Mouse (Mus musculus) heart, embryonic 16.5 days (tissue): ENCODE results near the gene She. TPM values are rescaled to one million over a fixed set of nuclear protein-coding genes. Genes with fewer than 3 reads are reported as not detected.

Source experiments
- ATAC-seq: fragments of 200-750 bp; cut with Nextera tagmentation; replicated peaks from 2 replicates; pipeline ENCODE4 v1.8.0; 2017; ENCODE audit warnings: moderate number of reproducible peaks; ENCODE audit not compliant: insufficient read depth, low FRiP score; ENCODE audit errors: extremely low read depth
- H3K27ac ChIP-seq: fragments of 300-500 bp; sonication (generic); 2 replicates; pipeline ENCODE4 v1.5.1; 2014; ENCODE audit warnings: mild to moderate bottlenecking, low read length, control low read depth, moderate library complexity
- H3K27me3 ChIP-seq: fragments of 300-500 bp; sonication (generic); 2 replicates; pipeline ENCODE4 v1.6.1; 2014; ENCODE audit warnings: low read length, mixed read lengths; ENCODE audit not compliant: control insufficient read depth, insufficient read depth
- H3K36me3 ChIP-seq: fragments of 300-500 bp; sonication (generic); 2 replicates; pipeline ENCODE4 v1.6.1; 2014; ENCODE audit not compliant: control insufficient read depth, insufficient read depth
- H3K4me1 ChIP-seq: fragments of 300-500 bp; sonication (generic); 2 replicates; pipeline ENCODE4 v1.6.1; 2014; ENCODE audit warnings: low read length, mixed read lengths; ENCODE audit not compliant: control insufficient read depth, insufficient read depth
- H3K4me2 ChIP-seq: fragments of 300-500 bp; sonication (generic); 2 replicates; pipeline ENCODE4 v1.6.1; 2014; ENCODE audit warnings: low read depth, mild to moderate bottlenecking, control low read depth, low read length
- H3K4me3 ChIP-seq: fragments of 300-500 bp; sonication (generic); 2 replicates; pipeline ENCODE4 v1.5.1; 2014; ENCODE audit warnings: mild to moderate bottlenecking, control low read depth, low read length
- H3K9ac ChIP-seq: fragments of 300-500 bp; sonication (generic); 2 replicates; pipeline ENCODE4 v1.6.1; 2014; ENCODE audit warnings: low read length, control low read depth
- H3K9me3 ChIP-seq: fragments of 300-500 bp; sonication (generic); replicated peaks from 2 replicates; pipeline ENCODE4 v1.6.1; 2016; ENCODE audit warnings: low read length; ENCODE audit not compliant: control insufficient read depth
- WGBS: fragments of 180-500 bp; shearing (Covaris S2); extraction: QIAGEN DNeasy Blood & Tissue Kit; methylation state at CpG from one replicate; pipeline ENCODE4 v1.1.7; 2014; 5-methylcytosine and 5-hydroxymethylcytosine counted together
- polyA plus RNA-seq: library from polyadenylated mRNA; unstranded; fragments of >200 nt; fragmentation: Nextera tagmentation; extraction: Ambion mirVana; gene quantifications from 2 replicates; pipeline ENCODE4 v1.2.1, GENCODE M21; 2015

Gene She
- polyA plus RNA-seq, 1 experiment from 2014 or later: 4.8 TPM

- H3K36me3 ChIP-seq: no peaks in the 10 kb centered on the region
- H3K9me3 ChIP-seq: no peaks in the 10 kb centered on the region
- H3K4me3 ChIP-seq: no peak overlapping the region
- 59% methylated on average over 6 of the region's 6 CpGs for WGBS
- ATAC-seq: peak; percentile 43; the same call in 1 of the 2 replicates
- no peaks in the 10 kb centered on the region for H3K4me1 ChIP-seq
- no peak overlapping the region for H3K4me2 ChIP-seq
- no peak overlapping the region for H3K9ac ChIP-seq
- H3K27me3 ChIP-seq: no peaks in the 10 kb centered on the region
- peak overlapping the region; percentile 74 for H3K27ac ChIP-seq
Observed at GRCm38 (mm10) chr3:89847596-89847995, 16.4 kb downstream of the She start.

GRCm38 (mm10) chr3:89848083-89848482 lies 16.9 kb downstream of the She start:
- ATAC-seq: no peak; the same call in 1 of the 2 replicates
- 75% methylated on average over 6 of the region's 6 CpGs for WGBS
- Histone ChIP-seq H3K4me2 (no peak overlapping the region), H3K4me1 (no peaks in the 10 kb centered on the region), H3K27ac (peak overlapping the region; percentile 74), H3K27me3 (no peaks in the 10 kb centered on the region), H3K36me3 (no peaks in the 10 kb centered on the region), H3K9me3 (no peaks in the 10 kb centered on the region), H3K9ac (no peak overlapping the region), H3K4me3 (no peak overlapping the region)

- H3K4me2 ChIP-seq: no peak overlapping the region
- H3K9ac ChIP-seq: no peak overlapping the region
- WGBS: 55% methylated on average over 5 of the region's 5 CpGs
- H3K4me3 ChIP-seq: no peak overlapping the region
- peaks cover 4% of the 10 kb centered on the region for H3K9me3 ChIP-seq
- no peaks in the 10 kb centered on the region for H3K4me1 ChIP-seq
- peaks cover 5% of the 10 kb centered on the region; the same call in 1 of the 2 replicates for H3K36me3 ChIP-seq
- peak; percentile 67 for ATAC-seq
- peak overlapping the region; percentile 82 for H3K27ac ChIP-seq
- H3K27me3 ChIP-seq: no peaks in the 10 kb centered on the region
Observed at GRCm38 (mm10) chr3:89853752-89854151, 22.6 kb downstream of the She start.

- Histone ChIP-seq H3K36me3 (peaks cover 5% of the 10 kb centered on the region; the same call in 1 of the 2 replicates), H3K4me1 (peaks cover 4% of the 10 kb centered on the region; the same call in 1 of the 2 replicates), H3K27me3 (no peaks in the 10 kb centered on the region), H3K9ac (no peak overlapping the region), H3K9me3 (peaks cover 4% of the 10 kb centered on the region), H3K4me3 (no peak overlapping the region), H3K27ac (no peak overlapping the region), H3K4me2 (no peak overlapping the region)
- no peak for ATAC-seq
- 79% methylated on average over 3 of the region's 3 CpGs for WGBS
Observed at GRCm38 (mm10) chr3:89857353-89857752, 26.2 kb downstream of the She start.

GRCm38 (mm10) chr3:89858123-89858522 lies 27.0 kb downstream of the She start:
- WGBS: 7% methylated on average over 4 of the region's 4 CpGs
- H3K27ac ChIP-seq: no peak overlapping the region
- H3K4me2 ChIP-seq: no peak overlapping the region
- H3K4me1 ChIP-seq: peaks cover 4% of the 10 kb centered on the region; the same call in 1 of the 2 replicates
- no peak overlapping the region for H3K4me3 ChIP-seq
- peaks cover 4% of the 10 kb centered on the region for H3K9me3 ChIP-seq
- no peaks in the 10 kb centered on the region for H3K27me3 ChIP-seq
- H3K36me3 ChIP-seq: peaks cover 5% of the 10 kb centered on the region; the same call in 1 of the 2 replicates
- ATAC-seq: no peak
- H3K9ac ChIP-seq: no peak overlapping the region

- Histone ChIP-seq H3K9me3 (peaks cover 4% of the 10 kb centered on the region), H3K27me3 (no peaks in the 10 kb centered on the region), H3K4me2 (no peak overlapping the region), H3K27ac (no peak overlapping the region), H3K9ac (no peak overlapping the region), H3K4me3 (no peak overlapping the region), H3K4me1 (peaks cover 7% of the 10 kb centered on the region; the same call in 1 of the 2 replicates), H3K36me3 (peaks cover 5% of the 10 kb centered on the region; the same call in 1 of the 2 replicates)
- 64% methylated on average over 8 of the region's 8 CpGs for WGBS
- no peak for ATAC-seq
Observed at GRCm38 (mm10) chr3:89858888-89859287, 27.7 kb downstream of the She start.

- H3K4me1 ChIP-seq: peaks cover 7% of the 10 kb centered on the region
- no peak overlapping the region for H3K27ac ChIP-seq
- H3K27me3 ChIP-seq: no peaks in the 10 kb centered on the region
- H3K4me3 ChIP-seq: no peak overlapping the region
- no peak for ATAC-seq
- WGBS: 65% methylated on average over 3 of the region's 3 CpGs
- H3K36me3 ChIP-seq: peaks cover 5% of the 10 kb centered on the region; the same call in 1 of the 2 replicates
- peaks cover 4% of the 10 kb centered on the region for H3K9me3 ChIP-seq
- no peak overlapping the region for H3K4me2 ChIP-seq
- no peak overlapping the region for H3K9ac ChIP-seq
Observed at GRCm38 (mm10) chr3:89859936-89860335, 28.8 kb downstream of the She start.

- Histone ChIP-seq H3K4me3 (no peak overlapping the region), H3K4me2 (no peak overlapping the region), H3K27me3 (no peaks in the 10 kb centered on the region), H3K4me1 (peaks cover 11% of the 10 kb centered on the region), H3K9ac (no peak overlapping the region), H3K27ac (no peak overlapping the region), H3K36me3 (peaks cover 5% of the 10 kb centered on the region; the same call in 1 of the 2 replicates), H3K9me3 (peaks cover 4% of the 10 kb centered on the region)
- 65% methylated on average over 3 of the region's 3 CpGs for WGBS
- ATAC-seq: no peak
Observed at GRCm38 (mm10) chr3:89860343-89860742, 29.2 kb downstream of the She start.

GRCm38 (mm10) chr3:89861070-89861469 lies 29.9 kb downstream of the She start:
- ATAC-seq: peak; percentile 38
- peaks cover 4% of the 10 kb centered on the region for H3K9me3 ChIP-seq
- H3K4me2 ChIP-seq: no peak overlapping the region
- no peaks in the 10 kb centered on the region for H3K27me3 ChIP-seq
- H3K4me3 ChIP-seq: no peak overlapping the region
- H3K4me1 ChIP-seq: peaks cover 13% of the 10 kb centered on the region
- H3K36me3 ChIP-seq: peaks cover 5% of the 10 kb centered on the region; the same call in 1 of the 2 replicates
- peak overlapping the region; percentile 20; the same call in 1 of the 2 replicates for H3K27ac ChIP-seq
- no peak overlapping the region for H3K9ac ChIP-seq
- WGBS: 28% methylated on average over 4 of the region's 4 CpGs
